Mouse (Mus musculus) C2C12 (cell line): ENCODE measurements around the gene Hspa4l.

Experiments
- CTCF ChIP-seq: IDR thresholded peaks from one replicate; pipeline ENCODE4 v1.5.1; 2011; ENCODE audit not compliant: control insufficient read depth, insufficient read depth, insufficient read length
- MAX ChIP-seq: IDR thresholded peaks from one replicate; pipeline ENCODE4 v1.6.1; 2011; ENCODE audit warnings: mild to moderate bottlenecking, control low read depth
- MYOG ChIP-seq: IDR thresholded peaks from one replicate; pipeline ENCODE4 v1.6.1; 2011; ENCODE audit not compliant: control insufficient read depth, insufficient read length; ENCODE audit errors: extremely low read depth
- USF1 ChIP-seq: IDR thresholded peaks from one replicate; pipeline ENCODE4 v1.6.1; 2011; ENCODE audit warnings: low read depth, mild to moderate bottlenecking, control low read depth, moderate library complexity

GRCm38 (mm10) chr3:40761312-40761711 is 17.0 kb downstream of the Hspa4l start:
- no peak for TF ChIP-seq USF1
- no peak for TF ChIP-seq CTCF
- TF ChIP-seq MAX, result peak; percentile 36
- no peak for TF ChIP-seq MYOG
